Mouse (Mus musculus): ENCODE data around the gene Hist2h2be. TPM values are rescaled to one million over a fixed set of nuclear protein-coding genes. Genes with fewer than 3 reads are reported as not detected.

Gene Hist2h2be
- polyA plus RNA-seq (2014; fragmentation: Illumina TruSeq; extraction: RNeasy Lipid Tissue Mini Kit (QIAGEN cat#74804); ENCODE audit: low read depth, low replicate concordance): 20.6 TPM

GRCm38 (mm10) chr3:96220765-96221639 is at the start of gene Hist2h2be, which contains the start of gene Hist2h2ac:
TSS of gene Hist2h2be (plus strand) at chr3:96221119.
TSS of gene Hist2h2ac (minus strand) at chr3:96220880.

GRCm38 (mm10) chr3:96172197-96173178 is 48.4 kb upstream of the Hist2h2be start, which contains the start of gene Sf3b4:
TSS of gene Sf3b4 (plus strand) at chr3:96172332.

GRCm38 (mm10) chr3:96180727-96181477 is 40.0 kb upstream of the Hist2h2be start, which contains the start of gene Sv2a:
TSS of gene Sv2a (plus strand) at chr3:96181151.

GRCm38 (mm10) chr3:96219661-96220130 is 1.2 kb upstream of the Hist2h2be start, which contains the start of the genes Bola1 and Hist2h2ab:
TSS of gene Bola1 (minus strand) at chr3:96219709.
TSS of gene Hist2h2ab (plus strand) at chr3:96219865.

GRCm38 (mm10) chr3:96238954-96239793 is 18.3 kb downstream of the Hist2h2be start, which contains the start of gene Hist2h3c2:
TSS of gene Hist2h3c2 (minus strand) at chr3:96239127.

DNA sequence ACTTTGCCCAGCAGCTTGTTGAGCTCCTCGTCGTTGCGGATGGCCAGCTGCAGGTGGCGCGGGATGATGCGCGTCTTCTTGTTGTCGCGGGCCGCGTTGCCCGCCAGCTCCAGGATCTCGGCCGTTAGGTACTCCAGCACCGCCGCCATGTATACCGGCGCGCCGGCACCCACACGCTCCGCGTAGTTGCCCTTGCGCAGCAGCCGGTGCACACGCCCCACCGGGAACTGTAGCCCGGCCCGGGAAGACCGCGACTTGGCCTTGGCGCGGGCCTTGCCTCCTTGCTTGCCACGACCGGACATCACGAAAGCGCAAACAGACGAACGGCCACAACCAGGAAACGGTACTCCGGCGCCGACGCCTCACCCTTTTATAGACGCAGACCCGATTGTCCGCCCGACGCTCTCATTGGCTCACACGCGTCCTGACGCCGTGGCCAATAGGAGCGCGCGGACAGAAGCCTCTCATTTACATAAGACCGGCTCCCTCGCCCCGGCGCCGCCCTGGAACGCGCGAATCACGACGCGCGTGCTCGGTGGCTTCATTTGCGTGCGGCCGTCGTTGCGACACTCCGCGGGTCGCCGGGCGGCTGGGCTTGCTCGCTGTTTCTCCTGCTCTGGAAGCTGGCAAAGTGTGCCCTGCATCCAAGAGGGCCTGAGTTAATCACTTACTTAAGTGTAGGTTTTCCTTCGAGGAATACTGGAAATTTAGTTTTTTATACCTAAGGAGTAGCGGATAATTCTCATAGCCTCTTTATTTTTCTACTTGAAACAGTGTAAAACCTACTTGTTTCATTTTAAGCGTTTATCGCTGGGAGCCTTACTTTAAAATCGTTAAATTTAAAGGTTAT is 19.3 kb downstream of the Hist2h2be start, which contains the start of gene Hist2h2aa2:
Gene Hist2h2aa2 (minus strand): TSS at position 328 of the 850 bp plus-strand sequence.

GRCm38 (mm10) chr3:96245003-96245886 is 24.3 kb downstream of the Hist2h2be start, which contains the start of gene Hist2h2aa1:
TSS of gene Hist2h2aa1 (plus strand) at chr3:96245497.

GRCm38 (mm10) chr3:96246427-96246856 is 25.5 kb downstream of the Hist2h2be start, which contains the start of gene Hist2h3c1:
TSS of gene Hist2h3c1 (plus strand) at chr3:96246685.

GRCm38 (mm10) chr3:96262979-96263550 is 42.1 kb downstream of the Hist2h2be start, which contains the start of gene Hist2h4:
TSS of gene Hist2h4 (minus strand) at chr3:96263311.

DNA sequence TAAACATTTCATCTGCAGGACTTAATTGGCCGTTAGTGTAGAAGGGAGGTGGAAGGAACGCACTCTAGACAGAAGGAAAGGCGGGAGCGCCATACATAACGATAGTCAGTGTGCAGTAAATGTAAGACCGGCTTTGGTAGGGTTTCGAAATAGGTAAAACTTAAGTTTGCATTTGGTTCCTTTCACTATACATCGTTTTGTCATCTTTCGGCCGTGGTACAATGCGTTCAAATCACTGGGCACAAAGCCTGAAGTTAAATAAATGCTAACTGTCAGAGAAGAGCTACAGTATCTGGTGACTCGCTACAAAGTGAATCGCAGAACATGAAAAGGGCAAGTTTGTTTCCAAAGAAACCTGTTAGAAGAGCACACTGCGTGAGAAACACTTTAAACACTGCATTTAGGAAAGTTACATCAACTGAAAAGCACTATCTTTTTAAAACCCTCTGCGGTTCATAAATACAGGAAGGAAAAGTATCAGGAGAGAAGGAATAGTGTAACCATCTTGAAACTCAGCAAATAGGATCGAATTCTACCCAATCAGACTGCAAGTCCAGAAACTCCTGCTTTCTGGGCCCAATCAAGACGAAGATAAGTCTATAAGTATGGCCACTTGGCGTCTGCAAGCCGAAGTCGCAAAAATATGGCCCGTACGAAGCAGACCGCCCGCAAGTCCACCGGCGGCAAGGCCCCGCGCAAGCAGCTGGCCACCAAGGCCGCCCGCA is 47.3 kb downstream of the Hist2h2be start, which contains the start of gene Hist2h3b:
Gene Hist2h3b (plus strand): TSS at position 604 of the 725 bp plus-strand sequence.

GRCm38 (mm10) chr3:96269511-96270474 is 48.9 kb downstream of the Hist2h2be start, which contains the start of gene Hist2h2bb:
TSS of gene Hist2h2bb (plus strand) at chr3:96269752.

